Mouse (Mus musculus) brain, embryonic 14.5 days (tissue): ENCODE data around the gene Ptcra. TPM values are rescaled to one million over a fixed set of nuclear protein-coding genes. Genes with fewer than 3 reads are reported as not detected.
A peak's percentile ranks its signal among the peaks of the same experiment; 100 is the strongest.

ENCODE experiments used
- DNase-seq: peaks from one replicate; pipeline ENCODE4 v3.0.0-alpha.2; 2011; ENCODE audit warnings: low read depth
- CTCF ChIP-seq: fragments of 200-500 bp; IDR thresholded peaks from 2 replicates; pipeline ENCODE4 v1.5.1; 2012; ENCODE audit warnings: inconsistent platforms, mild to moderate bottlenecking, moderate library complexity, borderline replicate concordance; ENCODE audit not compliant: insufficient read depth, insufficient read length; ENCODE audit errors: extremely low read depth
- POLR2A ChIP-seq: fragments of 200-500 bp; IDR thresholded peaks from 2 replicates; pipeline ENCODE4 v1.6.1; 2012; ENCODE audit warnings: mild to moderate bottlenecking, inconsistent platforms, borderline replicate concordance; ENCODE audit not compliant: poor library complexity, insufficient read depth, insufficient read length, severe bottlenecking; ENCODE audit errors: extremely low read depth
- polyA plus RNA-seq: library from polyadenylated mRNA; depleted of rRNA; stranded (reverse); fragments of >200 nt; gene quantifications from 2 replicates; pipeline ENCODE4 v1.2.3, GENCODE M21; 2012

Gene Ptcra
- polyA plus RNA-seq, 1 experiment = 0.08 TPM

DNA sequence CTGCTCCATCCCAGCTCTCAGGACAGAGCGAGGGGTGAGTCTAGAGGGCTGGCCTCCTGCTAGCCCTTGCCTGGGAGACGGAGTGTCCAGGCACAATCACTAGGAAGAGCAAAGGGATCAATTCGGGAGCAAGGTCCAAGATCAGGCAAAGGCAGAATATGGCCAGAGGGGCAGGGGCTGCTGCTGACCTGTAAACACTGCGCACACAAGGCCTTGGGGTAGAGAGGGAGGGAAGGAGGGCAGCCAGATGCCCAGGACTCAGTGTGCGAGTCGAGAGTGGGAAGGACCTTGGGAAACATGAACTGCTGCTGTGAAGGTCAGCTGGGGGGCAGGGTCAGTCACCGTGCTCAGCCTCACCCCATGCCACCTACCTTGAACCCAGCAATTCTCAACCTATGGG, 28.2 kb downstream of the Ptcra start:
- TF ChIP-seq POLR2A (no peak), CTCF (no peak)
- no peak for DNase-seq

DNA sequence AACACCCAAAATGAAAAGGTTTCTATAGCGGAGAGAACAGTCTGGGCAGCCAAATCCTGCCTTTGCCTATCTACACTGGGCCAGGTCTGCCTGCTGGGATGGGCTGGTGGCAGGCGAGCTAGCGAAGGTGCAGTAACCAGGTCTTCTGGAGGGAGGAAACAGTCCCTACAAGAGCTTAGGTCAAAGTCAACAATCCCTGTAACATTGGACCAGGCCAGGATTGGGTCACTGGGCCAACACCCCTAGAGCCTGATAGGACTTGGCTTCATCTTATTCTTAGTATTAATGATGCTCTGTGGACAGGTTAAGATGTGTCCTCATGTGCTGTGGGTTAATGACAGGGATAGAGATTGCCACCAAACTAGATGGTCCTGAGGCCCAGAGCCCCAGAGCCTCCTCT, 29.5 kb downstream of the Ptcra start:
- no peak for TF ChIP-seq CTCF
- TF ChIP-seq POLR2A = no peak
- no peak for DNase-seq

DNA sequence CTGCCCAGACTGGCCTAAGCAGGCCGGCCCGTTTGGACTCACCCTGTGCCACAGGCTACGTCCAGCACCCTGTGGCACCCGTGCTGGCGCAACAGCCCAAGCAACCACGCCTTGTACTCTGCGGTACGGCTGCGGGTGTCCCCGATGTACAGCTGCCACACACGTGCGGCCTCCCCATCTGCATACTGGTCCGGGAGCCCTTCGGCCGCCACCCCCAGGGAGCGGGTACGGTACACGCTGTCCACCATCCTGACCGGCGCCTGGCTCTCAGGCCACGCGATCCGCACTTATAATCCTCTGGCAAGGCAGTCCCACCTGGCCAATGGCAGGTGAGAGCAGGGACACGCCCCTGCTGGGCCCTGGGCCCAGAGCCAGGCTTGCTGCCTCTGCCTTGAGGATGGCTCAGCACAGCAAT, 34.6 kb downstream of the Ptcra start, which contains the start of gene Gnmt:
Gene Gnmt (minus strand): TSS at position 265 of the 415 bp plus-strand sequence.
- TF ChIP-seq POLR2A = no peak
- TF ChIP-seq CTCF = no peak
- no peak for DNase-seq

GRCm38 (mm10) chr17:46728496-46728895, 35.0 kb downstream of the Ptcra start:
- DNase-seq = no peak
- TF ChIP-seq CTCF = no peak
- no peak for TF ChIP-seq POLR2A

DNA sequence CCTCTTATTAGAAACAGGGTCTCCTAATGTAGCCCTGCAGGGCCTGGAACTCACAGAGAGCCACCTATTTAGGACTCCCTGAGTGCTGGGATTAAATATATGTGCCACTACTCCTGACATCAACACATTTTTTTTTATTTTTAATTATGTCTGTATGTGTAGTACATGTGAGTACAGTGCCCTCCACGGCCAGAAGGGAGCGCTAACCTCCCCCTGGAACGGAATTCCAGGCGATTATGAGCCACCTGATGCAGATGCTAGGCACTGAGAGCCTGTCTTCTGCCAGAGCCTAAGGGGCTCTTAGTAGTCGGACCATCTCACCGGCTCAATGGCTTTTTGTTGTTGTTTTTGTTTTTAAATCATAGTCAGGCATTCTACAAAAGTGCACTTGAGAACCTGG, 35.5 kb downstream of the Ptcra start:
- no peak for TF ChIP-seq POLR2A
- peak; percentile 43 for TF ChIP-seq CTCF
- no peak for DNase-seq

DNA sequence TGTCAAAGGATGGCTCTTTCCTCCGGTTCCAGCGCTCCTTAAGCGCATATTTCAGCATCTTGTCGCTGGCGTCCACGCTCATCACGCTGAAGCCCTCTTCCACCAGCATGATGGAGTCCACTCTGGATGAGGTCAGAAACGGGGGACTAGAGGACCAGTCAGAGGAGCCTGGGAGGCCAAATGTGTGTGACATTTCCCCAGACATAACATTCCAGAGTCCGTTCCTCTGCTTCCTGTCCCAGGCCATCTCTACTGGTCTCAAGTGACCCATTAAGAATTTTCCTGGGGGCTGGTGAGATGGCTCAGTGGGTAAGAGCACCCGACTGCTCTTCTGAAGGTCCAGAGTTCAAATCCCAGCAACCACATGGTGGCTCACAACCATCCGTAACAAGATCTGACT, 36.2 kb downstream of the Ptcra start:
- TF ChIP-seq CTCF (no peak), POLR2A (no peak)
- DNase-seq = no peak

DNA sequence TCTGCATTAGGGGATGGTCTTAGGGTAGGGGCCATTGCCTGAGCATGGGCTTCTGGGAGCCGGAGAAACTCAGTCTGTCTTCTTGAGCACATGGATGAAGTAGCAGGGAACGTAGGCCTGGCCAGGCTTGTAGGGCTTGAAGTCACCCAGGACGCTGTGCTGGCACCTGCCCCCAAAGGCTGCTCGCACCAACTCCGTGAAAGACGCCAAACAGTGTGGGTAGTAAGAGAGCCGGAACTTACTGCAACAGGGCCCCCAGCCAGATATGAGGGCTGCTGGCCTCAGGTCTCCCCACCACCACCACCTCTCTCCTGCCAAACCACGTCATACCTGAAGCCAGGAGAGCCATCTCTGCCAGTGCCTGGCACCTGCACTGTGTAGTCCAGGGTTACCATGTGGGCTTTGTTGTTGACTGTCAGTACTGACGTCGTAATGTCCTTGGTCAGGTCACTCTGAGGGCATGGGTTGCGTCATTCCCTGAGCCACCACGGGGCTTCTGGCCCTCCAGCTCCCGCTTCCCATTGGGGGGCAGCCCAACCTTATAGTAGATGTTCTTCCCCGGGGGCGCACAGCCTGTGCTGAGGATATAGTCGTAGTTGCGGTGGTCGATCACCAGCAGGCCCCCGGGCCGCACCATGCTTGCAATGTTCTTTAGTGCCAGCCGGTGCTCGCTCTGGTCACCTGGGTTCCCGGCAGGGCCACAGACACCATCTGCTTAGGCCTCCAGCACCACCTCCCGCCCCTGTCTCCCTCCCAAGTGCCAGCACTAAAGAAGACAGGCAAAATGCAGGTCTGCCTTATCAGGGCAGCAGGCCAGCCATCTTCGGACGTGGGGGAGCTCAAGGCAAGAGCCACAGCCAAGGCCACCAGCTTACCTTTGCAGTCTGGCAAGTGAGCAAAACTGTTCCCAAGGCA, 37.5 kb downstream of the Ptcra start:
- DNase-seq = no peak
- no peak for TF ChIP-seq POLR2A
- TF ChIP-seq CTCF = no peak

DNA sequence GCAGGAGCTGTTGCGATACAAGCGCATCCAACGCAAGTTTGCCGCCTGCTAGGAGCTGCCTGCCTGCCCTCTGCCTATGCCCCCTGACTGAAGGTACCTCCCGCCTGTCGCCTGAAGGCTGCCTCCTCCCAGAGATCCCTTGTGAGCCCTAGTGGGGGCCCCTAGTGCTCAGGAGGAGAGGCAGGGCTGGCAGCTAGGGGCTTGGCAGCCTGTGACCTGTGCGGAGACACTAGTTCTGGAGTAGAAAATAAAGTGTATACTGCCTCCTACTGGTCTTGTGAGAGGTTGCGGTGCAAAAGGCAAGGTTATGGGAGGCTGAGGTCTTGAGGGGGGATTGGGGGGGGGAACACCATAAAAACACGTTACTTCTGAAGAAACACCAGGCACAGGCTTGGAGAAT, 38.2 kb downstream of the Ptcra start:
- DNase-seq = peak; percentile 46
- TF ChIP-seq POLR2A (no peak), CTCF (peak; percentile 57; the same call in 1 of the 2 replicates)

GRCm38 (mm10) chr17:46724477-46725084, 38.9 kb downstream of the Ptcra start:
- no peak for TF ChIP-seq POLR2A
- TF ChIP-seq CTCF = no peak
- DNase-seq = no peak

DNA sequence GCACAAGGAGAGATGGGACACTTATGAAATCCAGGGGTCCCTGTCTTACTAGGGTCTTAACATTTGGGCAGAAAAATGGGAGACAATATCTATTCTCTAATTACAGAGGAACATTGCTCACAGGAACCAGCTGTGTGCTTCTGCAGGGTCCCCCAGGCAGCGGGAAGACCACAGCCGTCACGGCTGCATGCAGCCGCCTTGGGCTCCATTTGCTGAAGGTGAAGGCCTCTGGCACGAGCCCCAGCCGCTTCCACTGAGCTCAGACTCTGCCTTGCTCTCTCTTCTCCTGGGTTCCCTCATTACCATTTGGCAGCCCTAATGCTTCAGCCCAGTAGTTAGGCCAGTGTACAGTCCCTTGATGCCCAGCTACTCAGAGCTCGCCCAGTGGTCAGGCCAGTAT, 42.4 kb downstream of the Ptcra start:
- DNase-seq = no peak
- no peak for TF ChIP-seq CTCF
- TF ChIP-seq POLR2A = no peak

- no peak for DNase-seq
- TF ChIP-seq CTCF (no peak), POLR2A (no peak)
Observed at GRCm38 (mm10) chr17:46714756-46715481, 48.6 kb downstream of the Ptcra start.
